Mouse (Mus musculus) CH12.LX (cell line): ENCODE measurements around the gene Cep83.

Source experiments
- BHLHE40 ChIP-seq: IDR thresholded peaks from 2 replicates; pipeline ENCODE4 v1.6.1; 2011; ENCODE audit warnings: mild to moderate bottlenecking, low read depth, low read length, improper control_type of control experiment
- CHD1 ChIP-seq: IDR thresholded peaks from 2 replicates; pipeline ENCODE4 v1.6.1; 2012; ENCODE audit warnings: low read depth, low read length, improper control_type of control experiment, inconsistent platforms
- CHD2 ChIP-seq: IDR thresholded peaks from 2 replicates; pipeline ENCODE4 v1.6.1; 2011; ENCODE audit warnings: low read length, improper control_type of control experiment
- CTCF ChIP-seq, 2 experiments: IDR thresholded peaks in 1 of 2; conservative IDR thresholded peaks in 1 of 2; 2 replicates each; pipeline ENCODE4 v1.5.1; 2011 to 2012; ENCODE audit warnings: low read depth in 2 of 2, low read length in 2 of 2, improper control_type of control experiment in 1 of 2, inconsistent platforms in 1 of 2, mild to moderate bottlenecking in 1 of 2, moderate library complexity in 1 of 2
- EP300 ChIP-seq: IDR thresholded peaks from 2 replicates; pipeline ENCODE4 v1.6.1; 2011; ENCODE audit warnings: low read length, improper control_type of control experiment
- ETS1 ChIP-seq: conservative IDR thresholded peaks from 2 replicates; pipeline ENCODE4 v1.6.1; 2012; ENCODE audit warnings: low read depth, mild to moderate bottlenecking, inconsistent platforms, low read length, improper control_type of control experiment, moderate library complexity
- GABPA ChIP-seq: IDR thresholded peaks from 2 replicates; pipeline ENCODE4 v1.6.1; 2012; ENCODE audit warnings: low read depth, low read length, improper control_type of control experiment, inconsistent platforms; ENCODE audit not compliant: insufficient replicate concordance
- HCFC1 ChIP-seq: IDR thresholded peaks from 2 replicates; pipeline ENCODE4 v1.6.1; 2012; ENCODE audit warnings: low read depth, mild to moderate bottlenecking, inconsistent platforms, low read length, improper control_type of control experiment
- MAX ChIP-seq: IDR thresholded peaks from 2 replicates; pipeline ENCODE4 v1.6.1; 2011; ENCODE audit warnings: low read length, improper control_type of control experiment
- MXI1 ChIP-seq: IDR thresholded peaks from 2 replicates; pipeline ENCODE4 v1.6.1; 2011; ENCODE audit warnings: mild to moderate bottlenecking, low read depth, low read length, improper control_type of control experiment
- POLR2A ChIP-seq: IDR thresholded peaks from 2 replicates; pipeline ENCODE4 v1.6.1; 2011; ENCODE audit warnings: low read depth, mild to moderate bottlenecking, improper control_type of control experiment, low read length
- TBP ChIP-seq: conservative IDR thresholded peaks from 2 replicates; pipeline ENCODE4 v1.6.1; 2011; ENCODE audit warnings: low read depth, low read length, improper control_type of control experiment
- ZKSCAN1 ChIP-seq: IDR thresholded peaks from 2 replicates; pipeline ENCODE4 v1.6.1; 2012; ENCODE audit warnings: low read depth, inconsistent platforms, low read length, improper control_type of control experiment, borderline replicate concordance
- ZNF384 ChIP-seq: IDR thresholded peaks from 2 replicates; pipeline ENCODE4 v1.6.1; 2012; ENCODE audit warnings: low read depth, low read length, improper control_type of control experiment, inconsistent platforms

GRCm38 (mm10) chr10:94639281-94639680 is 49.2 kb upstream of the Cep83 start:
- TF ChIP-seq EP300, result no peak
- TF ChIP-seq BHLHE40, result no peak
- no peak for TF ChIP-seq HCFC1
- no peak for TF ChIP-seq ZNF384
- no peak for TF ChIP-seq CTCF (conservative IDR thresholded peaks at IDR 0.05 in 1 of 2, IDR thresholded peaks at IDR 0.05 in 1 of 2; ENCODE audit: low read depth in 2 of 2, low read length in 2 of 2)
- no peak for TF ChIP-seq ETS1
- TF ChIP-seq CHD1, result no peak
- TF ChIP-seq POLR2A, result no peak
- no peak for TF ChIP-seq MAX
- no peak for TF ChIP-seq TBP
- TF ChIP-seq CHD2, result no peak
- no peak for TF ChIP-seq GABPA
- TF ChIP-seq MXI1, result no peak
- no peak for TF ChIP-seq ZKSCAN1
